Mouse (Mus musculus) brain, adult 2 months (tissue): ENCODE data around the gene Slain2.

Experiments
- DNase-seq: peaks from one replicate; pipeline ENCODE4 v3.0.0; 2011; ENCODE audit warnings: low read depth, low spot score

The Slain2 gene

DNA sequence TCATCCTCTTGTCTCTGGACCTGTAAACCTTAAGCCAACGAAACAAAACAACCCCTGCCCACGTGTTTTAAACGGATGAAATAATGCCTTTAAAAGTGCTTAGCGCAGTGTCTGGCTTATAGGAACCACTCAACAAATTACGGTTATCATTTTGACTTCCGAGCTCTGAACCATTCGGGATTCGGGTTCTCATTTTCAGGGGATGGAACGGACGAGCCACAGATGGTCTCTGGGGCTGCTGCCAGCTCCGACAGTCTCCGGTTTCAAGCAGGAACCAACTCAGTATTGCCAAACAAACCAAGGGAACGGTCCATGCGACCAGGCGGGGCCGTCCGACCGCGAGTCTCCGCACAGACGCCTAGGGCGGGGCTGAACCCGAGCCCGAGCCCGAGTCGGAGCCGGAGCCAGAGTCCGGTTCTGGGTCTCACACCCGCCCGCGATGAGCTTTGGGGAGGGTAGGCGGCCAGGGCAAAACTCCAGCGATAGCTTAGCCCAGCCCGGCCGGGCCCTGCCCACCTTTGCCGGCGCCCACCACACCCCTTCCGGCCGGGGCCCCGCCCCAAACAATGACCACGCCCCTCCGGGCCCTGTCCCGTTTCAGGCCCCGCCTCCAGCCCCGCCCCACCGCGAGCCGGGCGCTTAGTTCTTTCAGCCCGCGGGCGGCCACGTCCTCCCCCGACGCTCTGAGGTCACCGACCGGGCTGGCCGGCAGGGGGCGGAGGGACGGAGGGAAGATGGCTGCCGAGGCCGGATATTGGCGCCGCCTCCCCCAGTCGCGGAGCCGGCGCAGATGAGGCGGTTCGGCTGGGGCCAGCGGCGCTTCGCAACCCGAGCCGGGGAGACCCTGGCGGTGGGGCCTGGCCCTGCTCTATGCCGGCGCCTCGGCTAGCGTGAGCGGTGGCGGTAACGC, at the start of gene Slain2:
TSS of gene Slain2 (plus strand) at position 657 of the 910 bp plus-strand sequence.
- DNase-seq, result peak; percentile 97

DNA sequence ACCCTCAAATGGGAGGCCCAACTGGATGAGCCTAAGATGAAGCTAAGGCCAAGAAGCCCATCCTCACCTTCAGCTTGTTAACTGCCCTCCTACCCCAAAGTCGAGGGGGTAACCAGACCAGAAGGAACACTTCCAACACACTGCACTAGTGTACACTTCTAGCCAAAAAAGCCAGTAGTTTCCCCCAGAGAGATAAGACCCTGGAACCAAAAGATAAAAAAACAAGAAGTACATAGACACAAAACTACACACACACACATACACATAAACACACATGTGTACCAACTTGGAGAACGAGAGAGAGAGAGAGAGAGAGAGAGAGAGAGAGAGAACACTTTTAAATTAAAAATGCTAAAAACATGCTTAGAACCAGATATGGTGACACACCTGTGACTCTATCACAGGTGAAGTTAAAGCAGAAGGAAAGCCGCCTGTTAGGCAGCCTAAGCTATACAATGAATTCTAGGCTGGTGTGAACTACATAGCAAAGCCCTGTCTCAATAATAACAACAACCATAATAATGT, 49.4 kb upstream of the Slain2 start:
- no peak for DNase-seq

DNA sequence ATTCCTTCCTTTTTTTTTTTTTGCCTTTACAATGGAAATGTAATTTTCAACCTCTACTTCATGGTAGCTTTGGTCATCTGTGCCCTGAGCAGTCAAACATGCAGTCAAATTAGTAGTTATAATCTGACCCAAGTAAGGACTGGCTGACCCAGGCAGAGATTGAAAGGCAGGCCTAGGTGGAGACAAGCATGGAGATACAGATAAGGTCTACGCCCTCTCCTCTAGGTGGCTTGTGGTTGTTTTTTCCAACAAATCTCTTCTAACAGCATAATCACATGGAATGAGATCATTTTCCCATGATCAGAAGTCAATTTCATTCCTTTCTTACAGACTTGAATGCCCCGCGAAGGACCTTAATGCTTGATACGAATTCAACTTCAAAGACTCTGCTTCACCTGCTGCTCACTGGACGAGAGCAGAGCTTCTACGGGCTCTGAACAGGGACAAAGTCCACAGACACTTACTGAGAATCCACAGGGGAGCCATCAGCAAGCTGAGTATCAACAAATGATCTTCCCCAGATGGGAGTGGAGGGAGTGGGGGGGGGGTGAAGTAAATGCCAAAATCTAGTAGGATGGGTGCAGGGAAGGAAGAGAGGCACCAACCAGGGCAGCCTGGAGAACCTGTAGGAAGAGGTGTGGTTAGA, 47.7 kb upstream of the Slain2 start:
- no peak for DNase-seq

GRCm38 (mm10) chr5:72867036-72867672, 47.0 kb upstream of the Slain2 start:
- no peak for DNase-seq

- peak; percentile 72 for DNase-seq
Measured at GRCm38 (mm10) chr5:72868091-72868875, 45.8 kb upstream of the Slain2 start, which contains the start of gene Tec. Gene Tec (minus strand): TSS chr5:72868483.

DNA sequence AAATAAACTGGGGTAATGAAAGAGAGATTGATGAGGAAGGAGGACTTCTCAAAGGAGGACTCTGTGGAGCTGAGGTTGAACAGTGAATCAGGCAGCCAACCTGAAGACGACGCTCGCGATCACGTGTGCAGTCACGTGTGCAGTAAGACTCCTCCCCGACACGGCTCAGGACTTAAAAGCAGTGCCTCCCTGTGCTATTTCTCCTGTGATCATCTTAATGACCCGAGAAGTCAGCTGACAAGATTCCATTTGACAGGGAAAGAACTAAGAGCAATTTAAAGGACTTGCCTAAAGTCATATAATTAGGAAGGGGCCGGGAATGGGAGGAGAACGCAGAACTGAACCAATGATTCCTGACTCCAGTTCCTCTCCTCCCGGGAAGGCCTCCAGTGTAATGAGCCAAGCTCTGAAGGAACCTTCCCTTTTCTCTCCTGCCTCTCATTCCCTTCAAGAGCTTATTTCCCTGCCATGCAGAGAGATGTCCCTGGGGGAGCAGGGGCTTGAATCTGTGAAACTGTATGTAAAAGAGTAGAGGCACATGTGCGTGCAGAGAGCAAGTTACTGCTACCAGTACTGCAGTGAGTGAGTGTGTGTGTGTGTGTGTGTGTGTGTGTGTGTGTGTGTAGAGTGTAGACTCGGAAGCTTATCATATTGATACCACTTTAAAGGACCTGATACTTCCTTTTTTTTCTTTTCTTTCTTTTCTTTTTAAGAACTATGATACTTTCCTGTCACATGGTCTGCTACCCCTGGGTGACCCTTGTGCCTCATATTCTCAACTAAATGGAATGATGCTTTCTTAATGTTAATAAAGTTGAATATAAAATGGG, 44.1 kb upstream of the Slain2 start:
- DNase-seq, result no peak

- no peak for DNase-seq
Measured at GRCm38 (mm10) chr5:72871114-72871513, 43.0 kb upstream of the Slain2 start.

DNA sequence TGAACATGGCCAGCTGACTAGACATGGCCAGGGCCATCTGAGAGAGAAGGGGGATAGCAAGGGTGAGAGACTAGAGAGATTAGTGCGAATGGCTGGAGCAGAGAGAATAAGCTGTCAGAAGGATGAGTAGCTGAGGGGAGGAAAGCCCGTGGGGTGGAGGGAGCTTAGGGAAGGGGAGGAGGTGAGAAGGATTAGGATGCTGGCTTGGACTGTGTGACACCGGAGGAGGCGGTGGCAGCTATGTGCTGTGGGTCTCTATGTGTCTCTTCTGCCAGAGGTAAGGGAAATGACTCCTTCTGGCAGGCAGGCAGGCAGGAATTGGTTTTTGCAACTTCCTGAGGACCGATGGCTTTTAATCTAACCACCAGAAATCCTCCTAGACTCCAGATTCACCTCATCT, 34.4 kb upstream of the Slain2 start:
- no peak for DNase-seq

DNA sequence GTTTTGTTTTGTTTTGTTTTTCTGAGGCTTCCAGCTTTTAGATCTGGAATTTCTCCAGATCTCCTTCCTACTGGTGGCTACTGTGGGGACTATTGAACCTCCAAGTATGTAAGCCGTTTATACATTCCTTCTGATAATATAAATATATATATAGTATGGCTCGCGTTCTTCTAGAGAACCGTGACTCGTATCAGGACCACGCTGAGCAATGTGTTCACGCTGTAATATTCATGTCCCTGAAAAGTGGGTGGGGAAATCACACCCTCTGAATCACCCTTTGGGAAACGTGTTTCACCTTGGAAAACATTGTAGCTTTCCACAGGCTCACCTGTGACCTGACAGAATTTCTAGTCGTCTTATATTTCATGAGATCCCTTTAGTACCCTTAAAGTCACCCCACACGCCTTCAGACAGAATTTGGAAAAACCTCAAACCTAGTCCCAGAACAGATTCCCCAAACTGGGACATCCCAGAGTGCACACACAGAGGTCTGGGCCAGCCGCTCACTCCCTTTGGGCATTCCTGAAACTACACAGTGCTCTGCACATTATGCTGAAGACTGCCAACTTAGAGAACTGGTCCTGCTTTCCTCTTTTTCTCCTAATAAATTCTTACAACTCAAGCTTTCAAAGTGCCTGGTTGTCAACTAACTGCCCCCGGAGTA, 32.2 kb upstream of the Slain2 start:
- DNase-seq, result no peak

DNA sequence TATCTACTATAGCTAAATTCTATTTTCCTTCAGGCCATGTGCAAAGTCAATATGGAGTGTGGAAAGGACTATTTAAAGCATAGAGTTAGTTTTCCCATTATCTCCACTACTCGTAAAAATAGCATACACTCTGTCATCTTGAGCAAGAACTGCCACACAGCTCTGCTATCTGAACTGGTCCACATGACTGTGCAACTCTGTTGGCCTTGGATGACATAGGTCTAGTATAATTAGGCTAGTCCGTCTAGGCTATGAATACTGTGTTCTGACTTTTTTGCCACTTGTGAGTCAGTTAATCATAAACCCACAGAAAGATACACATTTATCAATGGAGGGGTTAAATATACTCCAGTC, 31.7 kb upstream of the Slain2 start:
- DNase-seq, result no peak

GRCm38 (mm10) chr5:72883706-72884105, 30.4 kb upstream of the Slain2 start:
- DNase-seq, result no peak

GRCm38 (mm10) chr5:72886458-72887222, 27.5 kb upstream of the Slain2 start:
- no peak for DNase-seq

DNA sequence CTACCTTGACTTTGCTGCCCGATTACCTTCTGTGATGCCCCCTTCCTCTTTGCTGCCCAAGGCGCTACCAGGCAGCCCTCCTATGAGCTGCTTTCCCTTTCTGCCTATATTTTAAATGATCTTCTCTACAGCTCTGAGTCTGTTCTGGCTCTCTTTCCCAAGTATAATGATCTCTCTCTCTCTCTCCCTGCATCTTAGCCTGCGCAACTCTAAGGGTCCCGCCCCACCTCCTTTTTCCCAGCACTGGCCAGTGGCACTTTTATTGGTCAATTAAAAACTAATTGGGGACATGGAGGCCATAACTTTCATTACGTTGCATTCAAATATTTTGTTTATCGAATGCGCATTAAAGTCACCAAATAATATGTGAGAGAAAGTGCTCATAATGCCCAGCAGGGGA, 25.8 kb upstream of the Slain2 start:
- DNase-seq, result no peak

- DNase-seq, result peak; percentile 66
Measured at GRCm38 (mm10) chr5:72891534-72891933, 22.6 kb upstream of the Slain2 start.

DNA sequence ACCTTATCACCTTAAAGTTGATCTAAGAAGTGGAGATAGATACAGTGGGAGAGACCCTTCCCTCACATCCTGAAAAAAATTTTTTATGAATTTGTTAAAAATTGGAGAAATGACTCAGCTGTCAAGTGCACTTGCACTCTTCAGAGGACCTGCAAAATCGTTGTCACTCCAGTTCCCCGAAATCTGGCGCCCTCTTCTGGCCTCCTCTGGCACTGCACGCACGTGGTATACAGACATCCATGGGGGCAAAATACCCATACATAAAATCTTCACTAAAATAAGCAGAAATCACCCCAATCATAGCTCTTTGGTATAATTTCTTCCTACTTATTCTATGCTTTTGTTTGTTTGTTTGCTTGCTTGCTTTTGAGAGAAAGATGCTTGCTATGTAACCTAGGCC, 20.1 kb upstream of the Slain2 start:
- DNase-seq, result no peak

DNA sequence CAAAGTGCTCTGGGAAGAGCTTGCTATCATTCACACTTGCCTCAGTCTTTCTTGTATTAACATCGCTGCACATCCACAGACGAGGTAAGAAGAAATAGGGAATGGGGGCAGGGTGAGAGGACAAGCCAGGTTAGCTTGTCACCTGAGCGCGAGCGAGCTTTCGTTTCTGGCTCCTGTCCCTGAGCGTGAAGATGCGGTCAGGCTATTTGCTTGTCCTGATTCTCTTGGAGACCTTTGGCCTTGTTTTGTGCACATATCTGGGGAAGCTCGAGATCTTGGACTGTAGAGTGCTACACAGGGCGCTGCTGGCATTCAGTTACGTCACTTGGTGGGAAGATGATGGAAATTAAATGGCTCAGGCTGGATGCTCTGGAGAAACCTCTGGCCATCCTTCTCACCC, 18.8 kb upstream of the Slain2 start:
- no peak for DNase-seq

GRCm38 (mm10) chr5:72896478-72897279, 17.4 kb upstream of the Slain2 start:
- no peak for DNase-seq

- no peak for DNase-seq
Measured at GRCm38 (mm10) chr5:72897998-72898397, 16.1 kb upstream of the Slain2 start.
